Mouse (Mus musculus): Measurements from ENCODE around the gene Nf1. TPM values are rescaled to one million over a fixed set of nuclear protein-coding genes. Genes with fewer than 3 reads are reported as not detected.

The Nf1 gene
- total RNA-seq, 2 experiments from 2014 or later = 111 to 118 TPM

- intact Hi-C loops (cut with DNase I) = no loop called here
- no peak for DNase-seq (ENCODE audit: extremely low spot score in 1 of 2, low spot score in 2 of 2)
Measured at GRCm38 (mm10) chr11:79323985-79324685, 15.4 kb upstream of the Nf1 start.

GRCm38 (mm10) chr11:79325663-79326062 is 13.8 kb upstream of the Nf1 start:
- DNase-seq (ENCODE audit: extremely low spot score in 1 of 2, low spot score in 2 of 2) = no peak
- intact Hi-C loops (cut with DNase I) = no loop called here

DNA sequence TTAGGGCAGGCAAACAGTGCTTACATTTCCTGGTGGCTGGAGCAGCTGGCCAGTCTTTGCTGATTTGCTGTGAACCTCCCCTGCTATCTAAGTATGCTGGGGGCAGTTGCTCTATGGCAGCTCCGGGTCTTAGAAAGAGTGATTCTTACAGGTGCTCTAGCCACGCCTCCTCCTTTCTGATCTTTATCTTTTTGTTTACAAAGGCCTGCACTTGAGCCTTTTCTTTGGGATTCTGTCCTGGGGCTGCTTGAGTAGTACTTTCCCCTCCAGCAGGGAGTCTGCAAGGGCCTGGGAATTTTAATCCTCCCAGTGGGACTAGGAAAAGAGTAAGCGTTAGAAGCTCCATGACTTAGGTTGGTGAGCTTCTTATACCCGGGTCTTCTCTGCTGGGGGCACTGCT is 12.4 kb upstream of the Nf1 start:
- intact Hi-C loops (cut with DNase I) = no loop called here
- no peak for DNase-seq (ENCODE audit: extremely low spot score in 1 of 2, low spot score in 2 of 2)

DNA sequence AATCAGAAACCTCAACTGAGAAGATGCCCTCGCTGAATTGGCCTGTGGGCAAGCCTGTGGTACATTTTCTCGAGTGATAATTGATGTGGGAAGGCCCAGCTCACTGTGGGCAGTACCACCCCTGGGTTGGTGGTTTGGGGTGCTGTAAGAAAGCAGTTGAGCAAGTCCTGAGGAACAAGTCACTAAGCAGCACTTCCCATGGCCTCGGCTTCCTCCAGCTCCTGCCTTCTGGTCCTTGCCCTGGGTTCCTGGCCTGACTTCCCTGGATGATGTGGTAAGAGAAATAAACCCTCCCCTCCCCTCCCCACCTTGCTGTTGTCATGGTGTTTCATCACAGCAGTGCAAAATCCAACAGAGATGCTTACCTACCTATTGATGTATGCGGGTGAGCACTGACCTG is 11.4 kb upstream of the Nf1 start:
- intact Hi-C loops (cut with DNase I) = no loop called here
- no peak for DNase-seq (ENCODE audit: extremely low spot score in 1 of 2, low spot score in 2 of 2)

DNA sequence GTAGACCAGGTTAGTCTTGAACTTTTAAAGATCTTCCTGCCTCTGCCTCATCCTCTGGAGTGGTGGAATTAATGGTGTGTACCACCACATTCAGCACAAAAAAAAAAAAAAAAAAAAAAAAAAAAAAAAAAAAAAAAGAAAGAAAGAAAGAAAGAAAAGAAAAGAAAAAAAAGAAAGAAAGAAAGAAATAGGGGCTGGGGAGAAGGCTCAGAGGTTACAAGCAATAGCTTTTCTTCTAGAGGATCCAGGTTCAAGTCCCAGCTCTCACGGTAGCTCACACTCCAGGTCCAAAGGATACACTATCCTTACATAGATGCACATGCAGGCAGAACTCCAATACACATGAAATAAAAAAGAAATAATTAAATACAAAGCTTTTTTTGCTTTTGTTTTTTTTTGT is 9.9 kb upstream of the Nf1 start:
- DNase-seq (ENCODE audit: extremely low spot score in 1 of 2, low spot score in 2 of 2) = no peak
- intact Hi-C loops (cut with DNase I) = no loop called here

- no peak for DNase-seq (ENCODE audit: extremely low spot score in 1 of 2, low spot score in 2 of 2)
- intact Hi-C loops (cut with DNase I) = no loop called here
Measured at GRCm38 (mm10) chr11:79335077-79335476, 4.4 kb upstream of the Nf1 start.

DNA sequence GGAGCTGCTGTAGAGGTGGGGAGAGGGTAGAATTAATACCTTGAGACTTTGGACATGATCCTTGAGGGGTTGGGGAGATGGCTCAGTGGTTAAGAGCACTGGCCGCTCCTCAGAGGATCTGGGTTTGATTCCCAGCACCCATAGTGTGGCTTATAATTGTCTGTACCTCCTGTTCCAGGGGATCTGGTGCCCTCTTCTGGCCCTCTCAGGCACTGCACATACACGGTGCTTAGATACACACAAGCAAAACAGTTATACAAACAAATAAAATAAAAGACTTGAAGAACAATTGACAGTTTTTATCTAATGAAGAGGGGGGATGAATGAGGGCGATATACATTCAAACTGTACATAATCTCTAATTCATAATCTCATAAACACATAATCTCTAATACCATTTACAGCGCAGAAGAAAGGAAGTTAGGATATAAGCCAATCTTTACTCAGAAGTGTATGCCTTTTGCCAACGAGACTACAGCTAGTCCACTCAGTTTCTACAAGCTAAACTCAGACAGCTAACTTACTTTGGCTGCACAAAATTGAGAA is 2.7 kb upstream of the Nf1 start:
- DNase-seq (ENCODE audit: extremely low spot score in 1 of 2, low spot score in 2 of 2) = no peak
- intact Hi-C loops (cut with DNase I) = no loop called here

DNA sequence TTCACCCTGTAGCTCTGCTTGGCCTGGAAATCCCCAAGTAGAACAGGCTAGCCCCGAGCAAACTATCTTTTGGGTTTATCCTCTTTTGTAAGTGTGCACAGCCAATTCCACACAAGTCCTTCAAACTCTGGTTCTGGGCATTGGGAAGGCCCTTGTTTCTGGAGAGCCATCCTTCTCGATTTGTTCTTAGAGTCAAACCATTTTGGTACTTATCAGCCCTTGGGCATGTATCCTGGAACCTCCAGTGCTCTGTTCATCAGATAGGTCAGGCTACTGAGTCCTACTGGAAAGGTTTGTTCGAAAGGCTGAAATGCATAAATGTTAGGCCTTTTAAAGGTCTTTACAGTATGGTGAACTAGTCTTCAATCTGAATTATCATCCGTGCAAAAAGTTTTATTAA is 872 bp upstream of the Nf1 start:
- intact Hi-C loops (cut with DNase I) = no loop called here
- no peak for DNase-seq (ENCODE audit: extremely low spot score in 1 of 2, low spot score in 2 of 2)

DNA sequence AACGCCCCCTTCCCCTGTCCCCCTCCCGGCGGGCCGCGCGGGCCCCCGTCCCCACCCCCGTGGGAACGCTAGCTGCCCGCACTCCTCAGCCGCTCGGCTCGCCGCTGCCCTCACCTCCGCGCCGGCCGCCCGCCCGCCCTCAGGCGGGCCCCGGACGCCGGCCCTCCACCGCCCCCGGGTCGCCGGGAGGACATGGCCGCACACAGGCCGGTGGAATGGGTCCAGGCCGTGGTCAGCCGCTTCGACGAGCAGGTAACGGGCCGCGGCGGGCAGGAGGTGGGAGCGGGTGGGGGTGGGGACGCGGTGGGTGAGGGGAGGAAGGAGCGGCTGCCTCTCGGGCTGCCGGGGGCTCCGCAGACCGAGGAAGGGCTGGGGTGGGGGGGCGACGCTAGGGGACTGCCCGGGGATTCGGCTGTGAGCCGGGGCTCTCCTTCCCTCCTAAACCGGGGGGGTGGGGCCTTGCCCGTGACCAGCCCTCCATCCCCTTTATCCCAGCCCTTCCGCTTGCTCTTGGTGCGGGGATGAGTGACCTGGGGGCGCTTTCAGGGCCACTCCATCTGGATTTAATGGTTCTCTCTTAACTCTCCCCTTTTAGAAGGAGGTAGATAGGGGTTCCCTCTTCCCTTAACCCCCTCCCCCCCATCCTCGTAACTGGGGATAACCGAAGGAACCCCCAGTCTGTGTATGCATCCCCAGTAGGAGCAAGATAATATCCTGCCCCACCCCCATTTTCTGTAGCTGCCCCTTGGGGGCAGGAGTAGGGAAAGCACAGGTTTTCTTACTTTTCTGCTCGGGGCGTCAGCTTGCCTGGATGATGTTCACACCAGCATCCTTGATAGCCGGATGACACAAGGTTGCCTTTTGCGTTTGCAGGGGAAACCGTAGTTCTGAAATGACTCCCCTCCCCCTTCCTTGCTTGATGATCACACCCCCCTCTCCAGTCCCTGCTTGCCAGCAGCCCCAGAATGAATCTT is 602 bp downstream of the Nf1 start:
- peak; percentile 22 to 71 for DNase-seq (ENCODE audit: extremely low spot score in 1 of 2, low spot score in 2 of 2)

GRCm38 (mm10) chr11:79356995-79357394 is 17.5 kb downstream of the Nf1 start:
- intact Hi-C loops (cut with DNase I) = no loop called here
- DNase-seq (ENCODE audit: extremely low spot score in 1 of 2, low spot score in 2 of 2) = no peak

More for the DNA sequence above, 602 bp downstream of the Nf1 start:
- intact Hi-C loops (cut with DNase I) = no loop called here

GRCm38 (mm10) chr11:79357397-79357796 is 17.9 kb downstream of the Nf1 start:
- intact Hi-C loops (cut with DNase I) = no loop called here
- no peak for DNase-seq (ENCODE audit: extremely low spot score in 1 of 2, low spot score in 2 of 2)

GRCm38 (mm10) chr11:79364956-79365355 is 25.5 kb downstream of the Nf1 start:
- intact Hi-C loops (cut with DNase I) = no loop called here

DNA sequence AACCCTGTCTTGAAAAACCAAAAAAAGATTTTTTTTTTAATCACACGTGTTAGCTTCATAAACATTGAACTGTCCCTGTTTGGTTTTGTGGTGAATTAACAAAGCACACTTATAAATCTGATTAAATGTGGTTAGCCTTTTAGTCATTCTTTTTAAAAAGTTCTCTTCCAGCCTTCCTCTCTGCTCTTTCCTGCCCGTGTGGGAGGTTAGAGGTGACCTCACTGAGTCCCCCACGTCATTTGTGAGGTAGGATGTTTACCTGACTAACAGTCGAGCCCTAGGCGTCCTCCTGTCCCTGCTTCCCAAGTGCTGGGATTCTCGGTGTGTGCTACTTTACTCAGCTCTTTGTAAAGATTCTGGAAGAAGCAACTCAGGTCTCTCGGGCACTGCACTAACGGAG is 26.8 kb downstream of the Nf1 start:
- intact Hi-C loops (cut with DNase I) = no loop called here

More at GRCm38 (mm10) chr11:79364956-79365355, 25.5 kb downstream of the Nf1 start:
- DNase-seq (ENCODE audit: extremely low spot score in 1 of 2, low spot score in 2 of 2) = no peak

DNA sequence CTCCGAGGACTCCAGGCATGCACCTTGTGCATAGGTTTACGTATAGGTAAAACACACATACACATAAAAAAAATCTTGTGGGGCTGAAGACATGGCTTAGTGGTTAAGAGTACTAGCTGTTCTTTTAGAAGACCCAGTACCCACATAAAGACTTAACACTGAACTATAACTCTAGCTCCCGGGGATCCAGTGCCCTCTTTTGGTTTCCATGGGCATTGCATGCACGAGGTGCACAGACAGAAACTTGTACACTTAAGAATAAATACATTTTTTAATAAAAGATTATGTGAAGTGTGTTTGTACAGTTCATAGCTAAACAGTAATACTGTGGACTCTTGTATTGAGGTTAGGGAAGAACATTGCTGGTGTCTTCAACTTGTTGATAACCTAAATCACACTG is 33.5 kb downstream of the Nf1 start:
- intact Hi-C loops (cut with DNase I) = no loop called here
- no peak for DNase-seq (ENCODE audit: extremely low spot score in 1 of 2, low spot score in 2 of 2)

More for the DNA sequence above, 26.8 kb downstream of the Nf1 start:
- no peak for DNase-seq (ENCODE audit: extremely low spot score in 1 of 2, low spot score in 2 of 2)

- intact Hi-C loops (cut with DNase I) = loop anchor here (2.0 to 5.0 kb wide), 2 partner anchors 102 to 171 kb away; partner anchors contain the start of gene Gm9964
- DNase-seq (ENCODE audit: extremely low spot score in 1 of 2, low spot score in 2 of 2) = peak; percentile 73 to 84
Measured at GRCm38 (mm10) chr11:79398336-79398735, 58.8 kb downstream of the Nf1 start.

DNA sequence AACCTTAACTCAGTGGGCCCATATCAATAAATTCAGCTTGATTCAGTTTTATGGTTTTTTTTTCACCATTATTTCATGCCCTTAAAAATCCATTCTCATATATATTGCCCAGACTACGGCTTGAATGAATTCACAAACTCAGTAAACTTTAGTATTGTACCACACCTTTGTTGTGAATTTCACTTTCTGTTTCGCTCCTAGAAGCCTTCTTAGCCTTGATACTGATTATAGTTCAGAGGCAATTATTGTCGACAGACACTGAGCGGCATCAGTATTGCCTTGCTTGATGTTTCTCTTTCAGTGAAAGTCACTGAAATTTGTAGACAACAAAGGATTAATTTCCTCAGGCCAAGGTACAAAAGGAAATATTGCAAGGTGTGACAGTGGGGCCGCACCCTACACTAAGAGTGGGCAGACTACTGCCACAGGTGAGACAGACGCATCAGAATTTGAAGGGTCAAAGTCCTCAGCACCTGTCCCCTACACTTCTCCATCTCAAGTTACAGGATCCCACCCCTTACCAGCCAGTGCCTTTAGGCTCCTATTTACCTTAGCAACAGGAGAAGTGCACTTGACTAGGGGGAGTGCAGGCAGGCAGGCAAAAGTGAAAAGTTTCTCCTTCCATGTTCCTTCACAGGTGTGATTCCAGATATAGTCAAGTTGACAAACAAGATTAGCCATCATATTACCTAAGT is 64.3 kb downstream of the Nf1 start:
- intact Hi-C loops (cut with DNase I) = loop anchor here (10.0 kb wide), 1 partner anchor 379 kb away; no protein-coding TSS in a partner anchor
- DNase-seq (ENCODE audit: extremely low spot score in 1 of 2, low spot score in 2 of 2) = no peak

DNA sequence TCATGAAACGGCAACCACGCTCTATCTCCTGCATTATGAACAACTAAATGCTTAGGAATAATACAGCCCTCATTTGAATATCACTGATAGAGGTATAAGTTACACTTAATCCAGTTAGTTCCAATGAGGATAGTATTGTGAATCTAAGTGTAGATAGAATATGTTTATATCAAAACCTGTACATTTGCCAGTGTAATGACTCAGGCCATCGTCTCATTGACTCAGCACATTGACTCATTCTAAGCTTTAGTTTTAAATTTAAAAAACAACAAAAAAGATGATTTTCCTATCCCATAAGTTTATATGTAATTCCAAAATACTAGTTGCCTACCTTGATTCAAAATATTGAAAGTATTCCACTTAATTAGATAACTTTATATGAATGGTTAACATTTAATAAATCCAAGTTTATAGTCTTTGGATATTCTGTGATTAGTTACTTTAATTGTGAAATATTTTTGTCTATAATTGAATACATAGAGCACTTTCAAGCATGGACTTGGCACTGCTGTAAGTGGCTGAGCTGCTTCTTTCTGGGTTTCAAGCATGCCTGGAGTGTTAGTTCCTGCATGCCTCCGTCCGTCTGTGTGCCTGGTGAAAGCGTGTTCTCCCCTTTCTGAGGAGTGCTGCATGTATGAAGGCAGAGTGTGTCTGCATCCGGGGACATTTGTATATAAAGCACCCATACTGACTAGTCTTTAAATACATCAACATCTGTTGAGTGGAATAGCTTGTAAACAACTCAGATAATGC is 74.4 kb downstream of the Nf1 start:
- intact Hi-C loops (cut with DNase I) = no loop called here
- no peak for DNase-seq (ENCODE audit: extremely low spot score in 1 of 2, low spot score in 2 of 2)

DNA sequence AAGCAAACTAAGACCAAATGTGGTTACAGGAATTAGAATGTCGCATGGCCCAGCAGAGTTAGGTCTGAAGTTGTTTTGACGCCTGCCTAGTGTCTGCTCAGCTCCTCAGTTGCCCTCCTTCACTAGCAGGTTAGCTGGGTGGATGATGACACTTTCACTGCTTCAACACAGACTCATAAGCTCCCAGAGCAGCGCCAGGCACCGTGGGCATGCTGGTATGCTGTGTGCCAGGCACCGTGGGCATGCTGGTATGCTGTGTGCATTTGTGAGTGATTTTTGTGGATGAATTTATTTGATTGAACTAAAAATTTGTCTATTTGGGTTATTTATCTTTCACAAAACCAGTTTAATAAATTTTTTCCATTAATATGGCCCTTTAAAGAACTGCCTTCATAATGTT is 83.0 kb downstream of the Nf1 start:
- intact Hi-C loops (cut with DNase I) = no loop called here
- DNase-seq (ENCODE audit: extremely low spot score in 1 of 2, low spot score in 2 of 2) = no peak
